Mouse (Mus musculus) cerebellum, adult 2 months (tissue): ENCODE measurements at regions not wholly inside any gene's neighbourhood (a gene's known extent, or its start where the extent isn't known, plus 50 kb on each side); places are given as distances from the start of the nearest gene placed in this dataset.
A peak's percentile ranks its signal among the peaks of the same experiment; 100 is the strongest.
"Not testable (repeated sequence)": the region's sequence is repeated elsewhere in the genome, so short reads cannot be mapped to it uniquely, and the experiment has no call there.

Experiments used
- DNase-seq, 2 experiments: peaks; one replicate each; pipeline ENCODE4 v3.0.0; 2021
- H3K27ac ChIP-seq: fragments of 200-500 bp; 2 replicates; pipeline ENCODE4 v1.5.1; 2012; ENCODE audit warnings: low read length, control low read depth, inconsistent platforms; ENCODE audit not compliant: insufficient read depth
- H3K27me3 ChIP-seq: fragments of 200-500 bp; 2 replicates; pipeline ENCODE4 v1.6.1; 2012; ENCODE audit warnings: inconsistent platforms, mild to moderate bottlenecking, low read length, moderate library complexity; ENCODE audit not compliant: control insufficient read depth, insufficient read depth
- H3K4me1 ChIP-seq: fragments of 200-500 bp; 2 replicates; pipeline ENCODE4 v1.6.1; 2011; ENCODE audit warnings: low read length; ENCODE audit not compliant: control insufficient read depth, insufficient read depth
- H3K4me3 ChIP-seq: fragments of 200-500 bp; replicated peaks from 2 replicates; pipeline ENCODE3; 2011; ENCODE audit warnings: mild to moderate bottlenecking, low read depth, low read length, control low read depth; ENCODE audit not compliant: insufficient read depth
- CTCF ChIP-seq: fragments of 200-500 bp; IDR thresholded peaks from 2 replicates; pipeline ENCODE4 v1.5.1; 2011; ENCODE audit warnings: low read depth, mild to moderate bottlenecking, control low read depth, low read length, moderate library complexity, borderline replicate concordance; ENCODE audit not compliant: insufficient read depth
- POLR2A ChIP-seq: fragments of 200-500 bp; IDR thresholded peaks from 2 replicates; pipeline ENCODE4 v1.6.1; 2011; ENCODE audit warnings: low read length, control low read depth, borderline replicate concordance; ENCODE audit not compliant: insufficient read depth
- WGBS: fragments of 180-500 bp; shearing (Covaris S2); methylation state at CpG from one replicate; pipeline ENCODE4 v1.1.7; 2018; 5-methylcytosine and 5-hydroxymethylcytosine counted together

- no peak for DNase-seq
- Histone ChIP-seq H3K27ac (no peak overlapping the region), H3K27me3 (no peaks in the 10 kb centered on the region), H3K4me3 (no peak overlapping the region), H3K4me1 (no peaks in the 10 kb centered on the region)
- WGBS, result 93% methylated on average over 8 of the region's 8 CpGs
- TF ChIP-seq POLR2A, result no peak
- no peak for TF ChIP-seq CTCF
Measured at GRCm38 (mm10) chr17:52351293-52351692, 251.2 kb upstream of the Kcnh8 start.

- Histone ChIP-seq H3K27me3 (no peaks in the 10 kb centered on the region), H3K4me3 (no peak overlapping the region), H3K27ac (no peak overlapping the region), H3K4me1 (no peaks in the 10 kb centered on the region)
- no peak for DNase-seq
- no peak for TF ChIP-seq CTCF
- no peak for TF ChIP-seq POLR2A
Measured at GRCm38 (mm10) chr17:52350696-52351095, 251.8 kb upstream of the Kcnh8 start.

- Histone ChIP-seq H3K27ac (no peak overlapping the region), H3K4me3 (no peak overlapping the region), H3K4me1 (no peaks in the 10 kb centered on the region), H3K27me3 (no peaks in the 10 kb centered on the region)
- DNase-seq, result no peak
- WGBS, result 80% methylated on average over 5 of the region's 5 CpGs
- TF ChIP-seq POLR2A, result no peak
- no peak for TF ChIP-seq CTCF
Measured at GRCm38 (mm10) chr17:52349872-52350271, 252.6 kb upstream of the Kcnh8 start.

- Histone ChIP-seq H3K4me1 (no peaks in the 10 kb centered on the region), H3K27ac (no peak overlapping the region), H3K4me3 (no peak overlapping the region), H3K27me3 (no peaks in the 10 kb centered on the region)
- TF ChIP-seq POLR2A (no peak), CTCF (no peak)
- 79% methylated on average over 8 of the region's 8 CpGs for whole genome bisulfite sequencing
- no peak for DNase-seq
Measured at GRCm38 (mm10) chr17:52348481-52349083, 253.9 kb upstream of the Kcnh8 start.

- Histone ChIP-seq H3K4me1 (no peaks in the 10 kb centered on the region), H3K27ac (no peak overlapping the region), H3K4me3 (no peak overlapping the region), H3K27me3 (no peaks in the 10 kb centered on the region)
- peak; percentile 37 to 58 for DNase-seq
- TF ChIP-seq CTCF, result no peak
- TF ChIP-seq POLR2A, result no peak
- WGBS, result 13% methylated on average over 1 of the region's 1 CpGs
Measured at GRCm38 (mm10) chr17:52320586-52320985, 281.9 kb upstream of the Kcnh8 start.

GRCm38 (mm10) chr17:52316976-52317375 is 285.5 kb upstream of the Kcnh8 start:
- TF ChIP-seq POLR2A, result no peak
- TF ChIP-seq CTCF, result no peak
- 81% methylated on average over 3 of the region's 3 CpGs for WGBS
- Histone ChIP-seq H3K4me3 (no peak overlapping the region), H3K27ac (no peak overlapping the region), H3K4me1 (no peaks in the 10 kb centered on the region), H3K27me3 (no peaks in the 10 kb centered on the region)
- DNase-seq, result no peak

- WGBS, result 94% methylated on average over 2 of the region's 2 CpGs
- no peak for DNase-seq
- Histone ChIP-seq H3K27me3 (no peaks in the 10 kb centered on the region), H3K4me3 (no peak overlapping the region), H3K4me1 (no peaks in the 10 kb centered on the region), H3K27ac (no peak overlapping the region)
- no peak for TF ChIP-seq POLR2A
- no peak for TF ChIP-seq CTCF
Measured at GRCm38 (mm10) chr17:52315879-52316278, 286.6 kb upstream of the Kcnh8 start.

- not testable (repeated sequence) for H3K27ac ChIP-seq, H3K4me3 ChIP-seq, DNase-seq, H3K4me1 ChIP-seq, H3K27me3 ChIP-seq
- WGBS, result 70% methylated on average over 2 of the region's 2 CpGs
Measured at GRCm38 (mm10) chr17:52315456-52315855, 287.1 kb upstream of the Kcnh8 start.

- DNase-seq, result no peak
- TF ChIP-seq CTCF, result no peak
- TF ChIP-seq POLR2A, result no peak
- Histone ChIP-seq H3K27ac (no peak overlapping the region), H3K27me3 (no peaks in the 10 kb centered on the region), H3K4me3 (no peak overlapping the region), H3K4me1 (no peaks in the 10 kb centered on the region)
- WGBS, result 91% methylated on average over 1 of the region's 1 CpGs
Measured at GRCm38 (mm10) chr17:52312043-52312442, 290.5 kb upstream of the Kcnh8 start.
